Mouse (Mus musculus) spleen, postnatal 4 days (tissue): ENCODE data around the gene Ddx46.

ENCODE experiments used
- DNase-seq, 2 experiments: peaks; one replicate each; pipeline ENCODE4 v3.0.0; 2022; ENCODE audit warnings: low spot score in 2 of 2

Ddx46 gene

GRCm38 (mm10) chr13:55721516-55721915, 86.7 kb downstream of the Ddx46 start:
- no peak for DNase-seq

- DNase-seq: no peak
These were observed 87.2 kb downstream of the Ddx46 start for GRCm38 (mm10) chr13:55721995-55722394.

- no peak for DNase-seq
These were observed 91.8 kb downstream of the Ddx46 start for GRCm38 (mm10) chr13:55726598-55727119.

GRCm38 (mm10) chr13:55727120-55727838, 92.5 kb downstream of the Ddx46 start, which contains the start of gene Pcbd2:
Gene Pcbd2, plus strand, starts transcription at chr13:55727368.
- DNase-seq: peak; percentile 92 to 95

GRCm38 (mm10) chr13:55727839-55728238, 93.0 kb downstream of the Ddx46 start:
- DNase-seq: peak; percentile 71 to 83

GRCm38 (mm10) chr13:55730716-55731115, 95.9 kb downstream of the Ddx46 start:
- no peak for DNase-seq
